Mouse (Mus musculus): ENCODE measurements around the gene Il3. TPM values are rescaled to one million over a fixed set of nuclear protein-coding genes. Genes with fewer than 3 reads are reported as not detected.

The Il3 gene
- polyA plus RNA-seq, 1 experiment from 2014 or later: not detected

- H3K27me3 ChIP-seq (ENCODE audit: poor library complexity, severe bottlenecking): no peaks in the 10 kb centered on the region
- H3K4me1 ChIP-seq: no peaks in the 10 kb centered on the region
- 22% methylated on average over 1 of the region's 1 CpGs for WGBS
- no peak overlapping the region for H3K4me3 ChIP-seq
- no peaks in the 10 kb centered on the region for H3K9me3 ChIP-seq
- DNase-seq (ENCODE audit: extremely low spot score, low spot score): no peak
- H3K27ac ChIP-seq: no peak overlapping the region
- no peaks in the 10 kb centered on the region for H3K36me3 ChIP-seq (replicated peaks)
Measured at GRCm38 (mm10) chr11:54263405-54264031, 3.6 kb downstream of the Il3 start.

- no peak overlapping the region for H3K4me3 ChIP-seq
- 31% methylated on average over 3 of the region's 3 CpGs for WGBS
- H3K36me3 ChIP-seq (replicated peaks): no peaks in the 10 kb centered on the region
- H3K27ac ChIP-seq: no peak overlapping the region
- no peaks in the 10 kb centered on the region for H3K27me3 ChIP-seq (ENCODE audit: poor library complexity, severe bottlenecking)
- no peaks in the 10 kb centered on the region for H3K9me3 ChIP-seq
- peak; percentile 64 for DNase-seq (ENCODE audit: extremely low spot score, low spot score)
- peaks cover 5% of the 10 kb centered on the region; the same call in 1 of the 2 replicates for H3K4me1 ChIP-seq
Measured at GRCm38 (mm10) chr11:54256624-54257376, 10.3 kb downstream of the Il3 start.

DNA sequence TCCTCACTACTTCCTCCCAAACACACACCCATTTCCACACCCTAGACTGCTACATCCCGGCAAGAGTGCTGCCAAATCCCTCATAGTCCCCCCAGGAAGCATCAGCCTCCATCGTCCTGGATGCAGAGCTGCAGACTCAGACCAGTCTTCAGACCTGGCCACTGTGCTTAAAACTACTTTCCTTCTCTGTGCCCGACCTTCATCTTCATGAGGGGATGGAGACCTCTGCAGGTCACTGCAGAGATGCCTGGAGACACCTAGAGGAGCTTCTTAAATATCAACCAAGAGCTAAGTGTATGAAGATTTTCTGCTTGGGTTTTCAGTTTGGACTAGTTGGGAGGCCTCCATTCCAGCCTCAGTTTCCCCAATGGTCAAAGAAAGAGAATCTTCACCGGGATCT is 13.0 kb downstream of the Il3 start:
- no peaks in the 10 kb centered on the region for H3K36me3 ChIP-seq (replicated peaks)
- H3K9me3 ChIP-seq: no peaks in the 10 kb centered on the region
- no peak overlapping the region for H3K4me3 ChIP-seq
- H3K27ac ChIP-seq: no peak overlapping the region
- no peaks in the 10 kb centered on the region for H3K27me3 ChIP-seq (ENCODE audit: poor library complexity, severe bottlenecking)
- no peak for DNase-seq (ENCODE audit: extremely low spot score, low spot score)
- 64% methylated on average over 4 of the region's 4 CpGs for WGBS
- peaks cover 5% of the 10 kb centered on the region; the same call in 1 of the 2 replicates for H3K4me1 ChIP-seq

DNA sequence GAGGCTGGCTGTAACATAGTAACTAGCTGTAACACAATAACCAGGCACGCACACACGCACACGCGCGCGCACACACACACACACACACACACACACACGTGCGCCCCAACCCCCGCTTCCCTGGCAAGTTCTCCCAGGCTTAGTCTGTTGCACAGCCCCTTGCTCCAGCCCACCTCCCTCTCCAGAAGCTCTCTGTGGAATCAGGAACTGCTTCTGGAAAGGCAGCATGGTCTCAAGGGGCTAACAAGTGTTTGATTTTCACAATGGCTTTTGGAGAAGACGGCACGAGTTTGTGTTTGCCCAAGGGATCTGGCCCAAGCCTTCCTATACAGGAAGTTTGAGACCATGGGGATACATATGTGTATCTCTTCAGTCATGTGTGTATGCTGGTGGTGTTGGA is 16.5 kb downstream of the Il3 start:
- Histone ChIP-seq H3K4me1 (peaks cover 3% of the 10 kb centered on the region; the same call in 1 of the 2 replicates), H3K27ac (no peak overlapping the region), H3K4me3 (no peak overlapping the region), H3K36me3 (replicated peaks) (no peaks in the 10 kb centered on the region), H3K9me3 (no peaks in the 10 kb centered on the region), H3K27me3 (ENCODE audit: poor library complexity, severe bottlenecking) (no peaks in the 10 kb centered on the region)
- DNase-seq (ENCODE audit: extremely low spot score, low spot score): no peak
- WGBS: 97% methylated on average over 11 of the region's 11 CpGs

- 85% methylated on average over 3 of the region's 3 CpGs for WGBS
Measured at GRCm38 (mm10) chr11:54249748-54250147, 17.3 kb downstream of the Il3 start.

DNA sequence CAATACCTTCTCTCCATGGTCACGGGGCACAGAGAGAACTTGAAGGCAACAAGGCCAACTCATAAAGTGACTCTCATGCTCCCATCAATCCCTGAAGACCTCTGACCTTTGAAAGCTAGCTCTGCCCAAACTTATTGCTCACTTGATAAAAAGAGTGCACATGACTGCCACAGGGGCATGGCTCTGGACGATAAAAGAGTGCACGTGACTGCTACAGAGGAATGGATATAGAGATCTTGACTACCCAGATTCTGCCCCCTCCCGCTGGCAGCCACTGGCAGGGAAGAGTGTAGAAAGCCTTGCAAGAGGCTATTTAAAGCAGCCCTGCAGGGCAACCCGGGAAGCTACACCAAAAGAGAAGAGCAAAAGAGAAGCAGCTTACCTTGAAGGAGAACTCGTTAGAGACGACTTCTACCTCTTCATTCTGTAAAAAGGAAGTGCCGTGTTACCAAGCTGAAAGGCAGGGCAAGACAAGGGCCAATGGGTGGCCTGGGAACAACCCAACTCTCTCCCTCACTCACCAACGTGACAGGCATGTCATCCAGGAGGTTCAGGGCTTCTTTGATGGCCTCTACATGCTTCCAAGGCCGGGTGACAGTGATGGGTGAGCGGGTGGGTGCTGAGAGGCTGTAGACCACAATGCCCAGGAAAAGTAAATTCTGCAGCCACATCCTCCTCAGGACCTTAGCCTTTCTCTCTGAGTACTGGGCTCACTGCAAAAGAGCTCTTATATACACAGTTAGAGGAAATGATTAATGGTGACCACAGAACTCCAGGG is 17.9 kb downstream of the Il3 start, which contains the start of gene Csf2:
Gene Csf2 (minus strand): TSS at position 728 of the 778 bp plus-strand sequence.
- Histone ChIP-seq H3K4me3 (no peak within 1 kb of the TSS), H3K9me3 (no peaks in the 10 kb centered on the region), H3K27ac (no peak within 1 kb of the TSS), H3K27me3 (ENCODE audit: poor library complexity, severe bottlenecking) (no peaks in the 10 kb centered on the region), H3K36me3 (replicated peaks) (no peaks in the 10 kb centered on the region), H3K4me1 (peaks cover 3% of the 10 kb centered on the region; the same call in 1 of the 2 replicates)
- WGBS: 62% methylated on average over 11 of the region's 11 CpGs
- no peak for DNase-seq (ENCODE audit: extremely low spot score, low spot score)

More at GRCm38 (mm10) chr11:54249748-54250147, 17.3 kb downstream of the Il3 start:
- Histone ChIP-seq H3K9me3 (no peaks in the 10 kb centered on the region), H3K4me1 (peaks cover 3% of the 10 kb centered on the region; the same call in 1 of the 2 replicates), H3K4me3 (no peak overlapping the region), H3K27me3 (ENCODE audit: poor library complexity, severe bottlenecking) (no peaks in the 10 kb centered on the region), H3K36me3 (replicated peaks) (no peaks in the 10 kb centered on the region), H3K27ac (no peak overlapping the region)
- DNase-seq (ENCODE audit: extremely low spot score, low spot score): no peak

DNA sequence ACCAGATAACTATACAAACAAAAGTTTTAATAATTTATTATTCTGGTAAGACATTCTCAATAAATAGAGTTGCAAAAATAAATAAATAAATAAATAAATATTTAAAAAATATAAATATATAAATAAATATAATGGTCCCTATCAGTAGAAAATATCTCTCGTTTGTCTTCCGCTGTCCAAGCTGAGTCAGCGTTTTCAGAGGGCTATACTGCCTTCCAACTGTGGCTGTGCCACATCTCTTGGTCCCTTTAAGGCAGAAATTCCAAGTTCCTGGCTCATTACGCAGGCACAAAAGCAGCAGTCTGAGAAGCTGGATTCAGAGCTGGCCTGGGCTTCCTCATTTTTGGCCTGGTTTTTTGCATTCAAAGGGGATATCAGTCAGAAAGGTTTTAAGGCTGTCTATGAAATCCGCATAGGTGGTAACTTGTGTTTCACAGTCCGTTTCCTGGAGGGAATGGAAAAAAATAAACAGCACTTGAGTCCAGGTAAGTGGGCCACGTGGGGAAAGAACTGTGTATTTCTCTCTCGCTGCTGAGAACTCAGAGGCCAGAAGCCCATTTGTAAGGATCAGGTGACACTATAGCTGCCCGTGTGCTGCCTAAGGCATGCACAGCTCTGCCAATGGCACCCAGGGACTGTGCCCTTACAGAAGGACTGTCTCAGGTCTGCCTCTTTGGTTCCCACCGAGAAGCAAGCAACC is 19.7 kb downstream of the Il3 start:
- no peak for DNase-seq (ENCODE audit: extremely low spot score, low spot score)
- Histone ChIP-seq H3K27ac (no peak overlapping the region), H3K36me3 (replicated peaks) (no peaks in the 10 kb centered on the region), H3K9me3 (no peaks in the 10 kb centered on the region), H3K27me3 (ENCODE audit: poor library complexity, severe bottlenecking) (no peaks in the 10 kb centered on the region), H3K4me3 (no peak overlapping the region), H3K4me1 (0 out of 2 replicates have a peak, but pooled peaks cover 3% of the 10 kb centered on the region)
- WGBS: 85% methylated on average over 10 of the region's 10 CpGs

DNA sequence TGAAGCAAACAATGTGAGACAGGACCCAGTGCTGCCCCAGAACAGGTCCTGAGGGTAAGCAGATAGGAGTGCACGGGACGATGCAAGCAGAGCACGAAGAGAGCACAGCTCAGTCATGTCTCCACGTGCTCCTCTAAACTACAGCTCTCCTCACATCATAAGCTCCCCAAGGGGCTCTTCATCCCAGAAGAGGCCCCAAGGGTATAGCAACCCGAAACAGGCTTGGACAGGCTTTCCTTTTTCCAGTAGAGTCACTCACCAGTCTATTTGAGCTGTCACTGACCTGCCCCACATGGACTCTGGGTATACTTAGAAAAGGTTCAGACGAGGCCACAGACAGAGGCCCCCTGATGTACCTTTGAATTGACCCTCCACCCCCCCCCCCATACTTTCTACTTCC is 22.6 kb downstream of the Il3 start:
- 79% methylated on average over 6 of the region's 6 CpGs for WGBS
- Histone ChIP-seq H3K9me3 (no peaks in the 10 kb centered on the region), H3K27ac (no peak overlapping the region), H3K27me3 (ENCODE audit: poor library complexity, severe bottlenecking) (no peaks in the 10 kb centered on the region), H3K36me3 (replicated peaks) (no peaks in the 10 kb centered on the region), H3K4me3 (no peak overlapping the region), H3K4me1 (0 out of 2 replicates have a peak, but pooled peaks cover 3% of the 10 kb centered on the region)
- no peak for DNase-seq (ENCODE audit: extremely low spot score, low spot score)

DNA sequence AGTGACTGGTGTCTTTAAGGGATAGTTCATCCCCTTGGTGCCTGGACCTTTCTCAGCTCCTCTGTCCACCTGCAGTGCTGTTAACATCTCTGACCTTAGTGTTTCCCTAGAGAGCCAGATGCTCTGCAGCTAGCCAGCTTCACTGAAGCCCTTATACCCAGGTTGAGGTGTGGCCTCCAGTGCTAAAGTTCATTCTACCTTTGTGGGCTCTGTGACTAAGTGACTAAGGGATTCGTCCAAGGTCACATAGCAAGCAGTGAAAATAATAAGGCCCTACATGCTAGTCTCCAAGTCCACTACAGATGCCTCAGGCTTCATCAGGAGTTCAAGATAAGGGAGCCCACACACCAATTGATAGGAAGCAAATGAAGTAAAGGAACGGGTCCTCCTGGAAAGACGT is 24.6 kb downstream of the Il3 start:
- Histone ChIP-seq H3K4me1 (no peaks in the 10 kb centered on the region), H3K4me3 (no peak overlapping the region), H3K9me3 (no peaks in the 10 kb centered on the region), H3K27me3 (ENCODE audit: poor library complexity, severe bottlenecking) (no peaks in the 10 kb centered on the region), H3K36me3 (replicated peaks) (no peaks in the 10 kb centered on the region), H3K27ac (no peak overlapping the region)
- no peak for DNase-seq (ENCODE audit: extremely low spot score, low spot score)
- WGBS: 89% methylated on average over 3 of the region's 3 CpGs

DNA sequence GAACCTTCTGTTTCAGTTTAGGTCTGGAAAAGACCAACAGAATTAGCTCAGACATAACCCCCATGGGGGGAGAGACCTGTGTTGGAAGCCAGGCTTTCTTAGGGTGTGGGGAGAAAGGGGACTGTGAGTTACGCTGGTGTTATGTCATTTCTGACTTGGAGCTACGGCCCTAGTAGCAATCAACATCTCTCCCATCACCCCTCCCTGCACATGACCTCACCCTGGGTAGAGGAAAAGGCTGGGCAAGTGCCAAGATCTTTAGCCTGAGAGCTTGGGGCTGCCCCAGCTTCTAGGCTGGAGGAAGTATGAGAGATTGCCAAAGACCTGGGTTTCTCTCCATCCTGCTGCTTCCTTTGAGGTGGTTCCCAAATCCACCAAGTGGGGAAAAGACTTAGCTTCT is 30.1 kb downstream of the Il3 start:
- 83% methylated on average over 2 of the region's 2 CpGs for WGBS
- H3K4me3 ChIP-seq: no peak overlapping the region
- H3K27ac ChIP-seq: no peak overlapping the region
- no peaks in the 10 kb centered on the region for H3K27me3 ChIP-seq (ENCODE audit: poor library complexity, severe bottlenecking)
- DNase-seq (ENCODE audit: extremely low spot score, low spot score): no peak
- no peaks in the 10 kb centered on the region for H3K36me3 ChIP-seq (replicated peaks)
- H3K9me3 ChIP-seq: no peaks in the 10 kb centered on the region
- no peaks in the 10 kb centered on the region for H3K4me1 ChIP-seq

DNA sequence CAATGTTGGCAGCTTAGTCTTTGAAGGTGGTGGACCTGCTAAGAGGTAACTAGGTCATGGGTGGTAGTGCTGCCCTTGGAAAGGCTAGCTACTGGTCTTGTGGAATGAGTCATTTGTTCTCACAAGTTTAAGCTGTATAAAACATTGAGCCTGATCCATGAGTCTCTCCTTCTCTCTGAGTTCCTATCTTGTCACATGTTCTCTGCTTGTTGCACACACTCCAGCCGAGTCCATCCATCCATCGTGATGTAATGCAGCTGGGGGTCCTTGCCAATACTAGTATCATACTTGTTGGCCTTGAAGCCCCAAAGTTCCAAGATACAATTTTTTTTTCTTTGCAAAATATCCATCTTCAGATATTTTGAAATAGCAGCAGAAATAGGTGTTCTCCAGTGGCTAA is 39.6 kb downstream of the Il3 start:
- Histone ChIP-seq H3K27me3 (ENCODE audit: poor library complexity, severe bottlenecking) (no peaks in the 10 kb centered on the region), H3K36me3 (replicated peaks) (no peaks in the 10 kb centered on the region), H3K4me1 (no peaks in the 10 kb centered on the region), H3K27ac (no peak overlapping the region), H3K4me3 (no peak overlapping the region), H3K9me3 (no peaks in the 10 kb centered on the region)
- WGBS: 86% methylated on average over 2 of the region's 2 CpGs
- no peak for DNase-seq (ENCODE audit: extremely low spot score, low spot score)

GRCm38 (mm10) chr11:54224475-54224986 is 42.5 kb downstream of the Il3 start:
- no peaks in the 10 kb centered on the region for H3K27me3 ChIP-seq (ENCODE audit: poor library complexity, severe bottlenecking)
- H3K27ac ChIP-seq: no peak overlapping the region
- H3K9me3 ChIP-seq: no peaks in the 10 kb centered on the region
- H3K4me3 ChIP-seq: no peak overlapping the region
- H3K4me1 ChIP-seq: no peaks in the 10 kb centered on the region
- DNase-seq (ENCODE audit: extremely low spot score, low spot score): no peak
- no peaks in the 10 kb centered on the region for H3K36me3 ChIP-seq (replicated peaks)
- 93% methylated on average over 5 of the region's 5 CpGs for WGBS

Measured in forebrain, embryonic 10.5 days (tissue).